Mouse (Mus musculus): ENCODE results near the gene Zfp687.
"Not testable (repeated sequence)": the region's sequence is repeated elsewhere in the genome, so short reads cannot be mapped to it uniquely, and the experiment has no call there.

The Zfp687 gene

GRCm38 (mm10) chr3:95015337-95015872 is at the start of gene Zfp687:
Gene Zfp687, minus strand, starts transcription at chr3:95015448.
- peak; percentile 97 for DNase-seq (ENCODE audit: low read depth, low spot score)

- DNase-seq (ENCODE audit: low read depth, low spot score) = no peak
These were observed 48.5 kb upstream of the Zfp687 start for GRCm38 (mm10) chr3:95063741-95064140.

GRCm38 (mm10) chr3:95058078-95058477 is 42.8 kb upstream of the Zfp687 start:
- DNase-seq (ENCODE audit: low read depth, low spot score) = no peak

GRCm38 (mm10) chr3:95056275-95056674 is 41.0 kb upstream of the Zfp687 start:
- no peak for DNase-seq (ENCODE audit: low read depth, low spot score)

GRCm38 (mm10) chr3:95054481-95055260 is 39.4 kb upstream of the Zfp687 start:
- no peak for DNase-seq (ENCODE audit: low read depth, low spot score)

GRCm38 (mm10) chr3:95053701-95054100 is 38.5 kb upstream of the Zfp687 start:
- DNase-seq (ENCODE audit: low read depth, low spot score) = peak; percentile 60

- no peak for DNase-seq (ENCODE audit: low read depth, low spot score)
These were observed 37.7 kb upstream of the Zfp687 start for GRCm38 (mm10) chr3:95052959-95053358.

- no peak for DNase-seq (ENCODE audit: low read depth, low spot score)
These were observed 32.7 kb upstream of the Zfp687 start for GRCm38 (mm10) chr3:95047914-95048313.

- no peak for DNase-seq (ENCODE audit: low read depth, low spot score)
These were observed 31.3 kb upstream of the Zfp687 start for GRCm38 (mm10) chr3:95046462-95047057.

- no peak for DNase-seq (ENCODE audit: low read depth, low spot score)
These were observed 28.0 kb upstream of the Zfp687 start for GRCm38 (mm10) chr3:95043251-95043650.

- no peak for DNase-seq (ENCODE audit: low read depth, low spot score)
These were observed 27.6 kb upstream of the Zfp687 start for GRCm38 (mm10) chr3:95042838-95043229.

GRCm38 (mm10) chr3:95042166-95042837 is 27.1 kb upstream of the Zfp687 start, which contains the start of gene Psmd4:
Gene Psmd4, minus strand, starts transcription at chr3:95042614.
- peak; percentile 93 for DNase-seq (ENCODE audit: low read depth, low spot score)

GRCm38 (mm10) chr3:95041625-95042024 is 26.4 kb upstream of the Zfp687 start:
- no peak for DNase-seq (ENCODE audit: low read depth, low spot score)

GRCm38 (mm10) chr3:95029953-95030352 is 14.7 kb upstream of the Zfp687 start:
- DNase-seq (ENCODE audit: low read depth, low spot score) = no peak

GRCm38 (mm10) chr3:95029291-95029827 is 14.1 kb upstream of the Zfp687 start:
- not testable (repeated sequence) for DNase-seq (ENCODE audit: low read depth, low spot score)

GRCm38 (mm10) chr3:95028603-95029002 is 13.4 kb upstream of the Zfp687 start:
- DNase-seq (ENCODE audit: low read depth, low spot score) = no peak

GRCm38 (mm10) chr3:95027701-95028100 is 12.5 kb upstream of the Zfp687 start:
- no peak for DNase-seq (ENCODE audit: low read depth, low spot score)

GRCm38 (mm10) chr3:95027057-95027645 is 11.9 kb upstream of the Zfp687 start:
- no peak for DNase-seq (ENCODE audit: low read depth, low spot score)

- DNase-seq (ENCODE audit: low read depth, low spot score) = no peak
These were observed 10.0 kb upstream of the Zfp687 start for GRCm38 (mm10) chr3:95025202-95025601.

- no peak for DNase-seq (ENCODE audit: low read depth, low spot score)
These were observed 9.3 kb upstream of the Zfp687 start for GRCm38 (mm10) chr3:95024551-95024950.

GRCm38 (mm10) chr3:95020956-95021355 is 5.7 kb upstream of the Zfp687 start:
- not testable (repeated sequence) for DNase-seq (ENCODE audit: low read depth, low spot score)

- no peak for DNase-seq (ENCODE audit: low read depth, low spot score)
These were observed 3.5 kb upstream of the Zfp687 start for GRCm38 (mm10) chr3:95018741-95019140.

All from WW6 (cell line).